Mouse (Mus musculus) 3134 (cell line): ENCODE data around the gene Olfr502.
"Not testable (repeated sequence)": the region's sequence is repeated elsewhere in the genome, so short reads cannot be mapped to it uniquely, and the experiment has no call there.

ENCODE experiments used
- DNase-seq: peaks from one replicate; pipeline ENCODE4 v3.0.0-alpha.2; 2011; ENCODE audit warnings: low spot score; ENCODE audit not compliant: insufficient read length; ENCODE audit errors: extremely low read depth

Gene Olfr502

DNA sequence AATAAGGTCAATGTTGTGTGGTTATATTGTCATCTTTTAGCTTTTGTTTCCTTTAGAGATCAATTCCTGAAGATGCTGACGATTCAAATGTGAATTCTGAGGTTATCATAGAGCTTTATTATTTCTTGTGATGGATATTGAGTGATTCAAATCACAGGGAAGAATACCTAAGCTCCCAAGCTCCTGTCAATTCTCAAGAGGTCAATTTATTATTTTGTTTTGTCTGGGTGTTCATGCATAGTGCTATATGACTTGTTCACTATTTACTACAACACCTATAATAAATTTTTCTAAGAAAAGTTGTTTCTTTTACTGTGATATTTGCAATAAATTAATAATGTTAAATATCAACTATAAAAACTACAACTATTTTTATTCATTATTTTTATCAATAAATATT lies at the start of gene Olfr502:
TSS of gene Olfr502 (minus strand) at position 101 of the 400 bp plus-strand sequence.
- no peak for DNase-seq

DNA sequence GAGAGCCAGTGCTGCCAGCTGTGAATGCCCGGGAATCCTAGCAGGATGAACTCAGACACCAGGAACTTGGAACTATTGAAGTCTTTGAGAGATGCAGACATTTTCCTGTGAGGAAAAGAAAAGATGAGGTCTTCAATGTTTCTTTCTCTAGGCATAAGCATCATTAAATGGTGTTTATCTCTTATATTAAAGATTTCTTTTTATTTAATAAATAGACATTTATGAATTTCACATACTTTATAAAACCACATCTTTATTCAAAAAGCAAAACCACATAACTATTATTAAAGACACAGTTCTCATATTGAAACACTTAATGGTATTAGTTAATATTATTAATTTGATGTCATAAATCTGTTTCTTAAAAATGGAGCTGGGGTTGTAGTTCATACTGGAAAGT lies 40.8 kb upstream of the Olfr502 start, which contains the start of gene Olfr504:
TSS of gene Olfr504 (minus strand) at position 101 of the 400 bp plus-strand sequence.
- DNase-seq = no peak

DNA sequence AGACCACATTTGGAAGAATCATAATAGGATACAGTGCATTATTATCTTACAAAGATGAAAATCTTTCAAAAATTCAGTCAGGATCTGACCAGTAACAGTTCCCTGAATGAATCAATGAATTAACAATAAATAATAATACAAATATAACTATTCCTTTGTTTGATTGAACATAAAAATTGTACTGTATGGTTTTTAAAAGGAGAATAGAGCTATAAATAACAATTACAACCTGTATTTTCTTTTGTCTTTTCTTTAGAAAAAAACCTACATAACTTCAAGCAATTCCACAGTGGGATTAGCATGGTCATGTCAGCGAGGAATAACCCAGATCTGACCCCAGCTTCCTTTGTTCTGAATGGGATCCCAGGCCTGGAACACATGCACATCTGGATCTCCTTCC lies 19.4 kb upstream of the Olfr502 start, which contains the start of gene Olfr503:
TSS of gene Olfr503 (plus strand) at position 301 of the 400 bp plus-strand sequence.
- DNase-seq = not testable (repeated sequence)

DNA sequence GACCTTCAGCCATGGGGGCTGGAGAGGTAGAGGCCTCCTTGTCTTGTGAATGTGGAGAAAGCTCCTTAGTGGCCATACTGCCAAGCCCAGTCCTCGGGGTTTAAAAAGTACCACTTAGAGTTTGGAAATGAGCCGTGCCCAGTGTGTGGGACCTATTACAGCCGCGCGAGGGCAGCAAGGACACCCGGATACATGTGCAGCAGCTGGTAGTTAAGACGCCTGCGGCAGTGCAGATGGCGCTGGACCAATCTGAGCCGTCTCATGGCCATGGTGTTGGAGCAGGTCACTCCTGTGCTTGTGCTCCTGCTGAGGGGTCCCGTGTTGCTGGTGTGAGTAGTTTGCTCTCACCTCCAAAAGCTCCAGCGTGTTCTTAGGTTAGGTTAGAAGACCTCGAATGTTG lies 17.6 kb upstream of the Olfr502 start:
- no peak for DNase-seq
